Mouse (Mus musculus): ENCODE measurements around the gene Pgd. TPM values are rescaled to one million over a fixed set of nuclear protein-coding genes. Genes with fewer than 3 reads are reported as not detected.

Pgd gene
- polyA plus RNA-seq (2014; fragmentation: Illumina TruSeq; extraction: RNeasy Lipid Tissue Mini Kit (QIAGEN cat#74804); ENCODE audit: low read depth, low replicate concordance) = 17.4 TPM

DNA sequence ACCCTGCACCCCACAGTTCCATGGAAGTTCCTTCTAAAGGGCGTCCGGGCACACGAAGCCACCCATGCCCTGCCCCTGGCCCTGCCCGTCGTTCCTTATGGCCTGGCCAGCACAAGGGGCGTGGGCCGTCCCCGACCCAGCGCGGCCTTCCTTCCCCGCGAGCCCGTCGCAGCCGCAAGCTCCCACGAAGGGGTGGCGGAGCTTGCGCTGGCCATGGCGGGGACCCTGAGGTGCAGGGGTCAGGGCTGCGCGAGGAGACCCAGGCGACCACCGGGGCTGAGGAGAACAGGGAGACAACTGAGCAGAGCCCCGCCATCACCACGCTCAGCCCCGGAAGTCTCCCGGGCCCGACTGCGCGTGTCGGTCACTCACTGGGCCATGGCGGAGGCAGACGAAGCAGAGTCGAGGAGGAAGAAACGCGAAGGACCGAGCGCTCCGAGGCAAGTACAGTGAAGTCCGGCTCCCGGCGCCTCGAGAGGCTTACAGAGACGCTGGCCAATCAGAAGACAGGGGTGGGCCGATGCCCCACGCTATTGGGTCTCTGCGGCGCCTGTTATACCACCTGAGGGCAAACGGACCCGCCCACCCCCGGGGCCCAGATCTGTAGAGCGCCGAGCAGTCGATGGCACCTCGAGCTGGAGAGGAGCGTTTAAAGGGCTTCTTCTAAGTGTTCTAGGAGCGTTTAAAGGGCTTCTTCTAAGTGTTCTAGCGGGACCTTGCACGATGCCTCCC lies at the start of gene Pgd:
Gene Pgd (minus strand): TSS at position 557 of the 732 bp plus-strand sequence.

DNA sequence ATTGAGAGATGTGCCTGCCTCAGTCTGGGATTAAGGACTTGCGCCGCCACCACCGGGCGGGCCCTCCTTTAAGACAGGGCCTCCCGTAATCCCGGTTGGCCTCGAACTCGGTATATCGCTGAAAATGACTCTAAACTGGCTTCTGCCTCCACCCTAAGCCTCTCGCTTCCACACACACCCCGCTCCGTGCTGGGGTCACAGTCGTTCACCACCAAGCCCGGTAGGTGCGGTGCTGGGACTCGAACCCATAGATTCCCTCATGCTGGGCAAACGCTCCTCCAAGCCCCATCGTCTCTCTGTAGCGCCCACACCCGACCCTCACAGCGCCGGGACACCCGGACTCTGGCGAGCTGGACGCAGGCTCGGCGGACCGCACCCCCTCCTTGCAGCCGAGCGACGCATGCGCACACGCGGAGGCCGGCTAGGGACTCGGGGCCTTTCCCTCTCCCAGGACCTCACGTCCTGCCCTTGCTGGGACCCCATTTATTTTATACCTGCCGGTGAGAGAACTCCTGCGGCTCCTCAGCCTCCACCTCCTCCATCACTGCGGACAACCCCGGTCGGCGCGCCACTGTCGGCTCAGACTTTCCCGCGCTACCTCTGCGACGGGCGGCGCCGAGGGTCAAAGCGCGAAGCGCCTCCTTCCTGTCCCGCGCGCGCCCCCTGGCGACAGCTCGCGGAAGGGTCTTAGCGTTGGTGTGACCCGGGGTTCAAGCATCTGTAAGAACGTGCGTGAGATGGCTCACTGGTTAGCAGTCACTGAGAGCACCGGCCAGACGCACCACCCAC lies 29.4 kb downstream of the Pgd start, which contains the start of gene Cenps:
Gene Cenps (minus strand): TSS at position 648 of the 789 bp plus-strand sequence.

DNA sequence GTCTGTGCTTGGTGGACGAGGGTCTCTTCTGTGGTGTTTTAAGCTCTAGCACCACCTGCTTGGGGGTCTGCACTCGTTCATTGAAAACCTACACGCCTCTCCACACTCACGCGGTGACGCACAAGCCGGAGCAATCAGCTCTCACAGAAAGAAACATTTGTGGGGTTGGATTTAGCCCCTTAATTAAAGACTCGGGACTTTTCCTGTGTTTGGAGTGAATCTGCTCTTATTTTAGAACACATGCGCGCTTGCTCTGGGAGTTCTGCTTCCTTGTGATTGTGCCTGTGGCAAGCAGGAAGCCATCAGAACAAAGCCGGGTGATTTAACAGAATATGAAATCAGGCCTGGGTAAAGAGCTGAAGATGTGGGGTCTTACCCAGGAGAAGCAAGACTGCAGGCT lies 39.9 kb downstream of the Pgd start, which contains the start of gene Cort:
Gene Cort (minus strand): TSS at position 101 of the 400 bp plus-strand sequence.

GRCm38 (mm10) chr4:149103875-149104561 lies 62.6 kb downstream of the Pgd start, which contains the start of gene Dffa:
TSS of gene Dffa (plus strand) at chr4:149104146.

Other genes starting within 250 kb of the Pgd start
- 1.3 TPM for gene Pex14, start 66.9 kb downstream of the Pgd start, polyA plus RNA-seq (2014; fragmentation: Illumina TruSeq; extraction: RNeasy Lipid Tissue Mini Kit (QIAGEN cat#74804); ENCODE audit: low read depth, low replicate concordance)
- gene Dffa, start 62.6 kb downstream of the Pgd start, polyA plus RNA-seq (2014; fragmentation: Illumina TruSeq; extraction: RNeasy Lipid Tissue Mini Kit (QIAGEN cat#74804); ENCODE audit: low read depth, low replicate concordance) = 7.3 TPM
- gene Cort, start 40.0 kb downstream of the Pgd start, polyA plus RNA-seq (2014; fragmentation: Illumina TruSeq; extraction: RNeasy Lipid Tissue Mini Kit (QIAGEN cat#74804); ENCODE audit: low read depth, low replicate concordance) = not detected
- not detected for gene Cenps, start 29.1 kb downstream of the Pgd start, polyA plus RNA-seq (2014; fragmentation: Illumina TruSeq; extraction: RNeasy Lipid Tissue Mini Kit (QIAGEN cat#74804); ENCODE audit: low read depth, low replicate concordance)
- 47.3 TPM for gene Kif1b, start 140.9 kb upstream of the Pgd start, polyA plus RNA-seq (2014; fragmentation: Illumina TruSeq; extraction: RNeasy Lipid Tissue Mini Kit (QIAGEN cat#74804); ENCODE audit: low read depth, low replicate concordance)

All from kidney, adult 10 weeks (tissue).